8 mouse cellular contexts compared by ENCODE assay signal in the genomic region with DNA sequence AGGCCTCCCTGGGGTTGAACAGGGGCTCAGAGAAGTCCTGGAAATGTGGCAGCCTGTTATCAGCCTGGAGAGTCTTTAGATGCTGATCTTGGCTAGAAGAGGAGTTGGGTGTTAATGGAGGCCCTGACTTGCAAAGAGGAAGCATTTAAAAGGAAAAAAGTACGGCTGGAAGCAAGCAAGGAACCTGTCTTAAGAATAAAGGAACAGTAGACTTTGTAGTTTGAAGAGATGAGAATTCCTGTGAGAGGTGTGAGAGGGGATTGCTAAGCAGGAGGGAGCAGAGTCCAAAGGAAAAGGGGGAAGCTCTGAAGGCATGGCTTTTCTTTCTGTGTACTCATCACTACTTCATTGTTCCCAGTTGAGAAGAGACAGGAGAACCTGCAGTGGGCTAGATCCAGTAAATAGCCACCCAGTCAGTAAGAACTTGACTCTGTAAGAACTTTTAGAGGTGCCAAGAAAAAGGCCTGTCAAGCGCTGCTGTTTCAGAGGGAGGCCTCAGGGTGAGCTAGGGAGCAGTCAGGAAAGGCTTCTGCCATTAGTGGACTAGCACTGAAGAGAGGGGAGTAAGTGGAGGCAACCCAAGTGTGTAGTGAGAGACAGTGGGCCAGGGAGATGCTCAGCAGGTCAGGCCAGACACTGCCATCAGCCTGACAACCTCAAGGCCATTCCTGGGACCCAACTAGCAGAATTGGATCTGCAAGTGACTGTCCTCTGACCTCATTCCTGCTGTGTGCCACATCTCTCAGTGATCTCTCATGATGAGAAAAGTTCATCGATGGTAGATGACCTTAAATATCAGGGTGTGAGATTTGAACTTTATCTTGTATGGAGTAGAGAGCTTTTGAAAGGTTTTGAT. TPM values are rescaled to one million over a fixed set of nuclear protein-coding genes. Genes with fewer than 3 reads are reported as not detected.
DNase-seq lines count a peak whose midpoint lies in the region; ATAC-seq and TF ChIP-seq lines count a peak whose summit lies in the region.

No protein-coding gene starts in this region.

- H3K9me3 ChIP-seq in embryonic facial prominence, embryonic 13.5 days = no peaks in the 10 kb centered on the region
- H3K9me3 ChIP-seq in intestine, embryonic 15.5 days = no peaks in the 10 kb centered on the region
- no peaks in the 10 kb centered on the region for H3K9me3 ChIP-seq in midbrain, embryonic 15.5 days

- no peak for TF ChIP-seq POLR2A in cerebellum, adult 2 months (IDR thresholded peaks at IDR 0.05; ENCODE audit: borderline replicate concordance, insufficient read depth, low read length)

- 39% methylated on average over 3 of the region's 3 CpGs for WGBS in cerebellum, adult 2 months
- 67% methylated on average over 3 of the region's 3 CpGs for WGBS in embryonic facial prominence, embryonic 13.5 days
- WGBS in intestine, embryonic 15.5 days = 55% methylated on average over 3 of the region's 3 CpGs
- WGBS in midbrain, embryonic 15.5 days = 61% methylated on average over 3 of the region's 3 CpGs

- no peak for ATAC-seq in embryonic facial prominence, embryonic 13.5 days (ENCODE audit: insufficient number of reproducible peaks, insufficient read depth, low FRiP score, low TSS enrichment, low read depth)
- no peak for ATAC-seq in intestine, embryonic 15.5 days
- no peak for ATAC-seq in midbrain, embryonic 15.5 days (replicated peaks)
- ATAC-seq in granulocyte monocyte progenitor cell, adult 5-6 weeks (replicated peaks; ENCODE audit: poor library complexity, severe bottlenecking) = no peak

- peak; percentile 22 for DNase-seq in cerebellum, adult 2 months
- DNase-seq in cerebellum, adult 18-20 months = no peak
- peak; percentile 25 for DNase-seq in 416B (ENCODE audit: low read depth)
- no peak for DNase-seq in layer of hippocampus, adult 18-20 months (ENCODE audit: low spot score in 2 of 2)

- no peaks in the 10 kb centered on the region for H3K27me3 ChIP-seq in cerebellum, adult 2 months (ENCODE audit: control insufficient read depth, insufficient read depth, low read length)
- no peaks in the 10 kb centered on the region for H3K27me3 ChIP-seq in embryonic facial prominence, embryonic 13.5 days
- H3K27me3 ChIP-seq in intestine, embryonic 15.5 days (replicated peaks) = no peaks in the 10 kb centered on the region
- H3K27me3 ChIP-seq in midbrain, embryonic 15.5 days (replicated peaks) = no peaks in the 10 kb centered on the region

- H3K9ac ChIP-seq in embryonic facial prominence, embryonic 13.5 days = peak overlapping the region; percentile 98
- H3K9ac ChIP-seq in intestine, embryonic 15.5 days = peak overlapping the region; percentile 99
- H3K9ac ChIP-seq in midbrain, embryonic 15.5 days = peak overlapping the region; percentile 95

- TF ChIP-seq CTCF in cerebellum, adult 2 months (IDR thresholded peaks at IDR 0.05; ENCODE audit: borderline replicate concordance, insufficient read depth, low read depth, low read length) = no peak

- peak overlapping the region; percentile 93 for H3K27ac ChIP-seq in cerebellum, adult 2 months (ENCODE audit: insufficient read depth, low read length)
- peak overlapping the region; percentile 98; the same call in 1 of the 2 replicates for H3K27ac ChIP-seq in embryonic facial prominence, embryonic 13.5 days
- H3K27ac ChIP-seq in intestine, embryonic 15.5 days = peak overlapping the region; percentile 98
- no peak overlapping the region; the same call in 1 of the 2 replicates for H3K27ac ChIP-seq in midbrain, embryonic 15.5 days

- H3K4me1 ChIP-seq in cerebellum, adult 2 months (ENCODE audit: control insufficient read depth, insufficient read depth, low read length) = peaks cover 6% of the 10 kb centered on the region; the same call in 1 of the 2 replicates
- H3K4me1 ChIP-seq in embryonic facial prominence, embryonic 13.5 days = peaks cover 26% of the 10 kb centered on the region
- peaks cover 17% of the 10 kb centered on the region for H3K4me1 ChIP-seq in intestine, embryonic 15.5 days (replicated peaks)
- peaks cover 33% of the 10 kb centered on the region for H3K4me1 ChIP-seq in midbrain, embryonic 15.5 days

- H3K36me3 ChIP-seq in embryonic facial prominence, embryonic 13.5 days = peaks cover 31% of the 10 kb centered on the region
- no peaks in the 10 kb centered on the region; the same call in 1 of the 2 replicates for H3K36me3 ChIP-seq in intestine, embryonic 15.5 days
- H3K36me3 ChIP-seq in midbrain, embryonic 15.5 days (replicated peaks) = peaks cover 16% of the 10 kb centered on the region

- peak overlapping the region; percentile 90 for H3K4me2 ChIP-seq in embryonic facial prominence, embryonic 13.5 days
- H3K4me2 ChIP-seq in intestine, embryonic 15.5 days (replicated peaks) = peak overlapping the region; percentile 87
- peak overlapping the region; percentile 80 for H3K4me2 ChIP-seq in midbrain, embryonic 15.5 days

- H3K4me3 ChIP-seq in cerebellum, adult 2 months (replicated peaks; ENCODE audit: insufficient read depth, low read depth, low read length) = peak overlapping the region; percentile 93
- peak overlapping the region; percentile 87 for H3K4me3 ChIP-seq in embryonic facial prominence, embryonic 13.5 days
- H3K4me3 ChIP-seq in intestine, embryonic 15.5 days (replicated peaks) = peak overlapping the region; percentile 99
- H3K4me3 ChIP-seq in midbrain, embryonic 15.5 days = peak overlapping the region; percentile 88

RNA-seq across cellular contexts. Expression of gene Lrrc41, which starts 2.4 kb away (rescaled TPM):
- 34.6 and 36.6 TPM in 2 replicates for polyA plus RNA-seq in cerebellum, adult 2 months (2012; rRNA removed)
- 78.3 and 80.8 TPM in 2 replicates for polyA plus RNA-seq in embryonic facial prominence, embryonic 13.5 days (2015; fragmentation: Nextera tagmentation; extraction: Ambion mirVana)
- 70.9 and 71.6 TPM in 2 replicates for polyA plus RNA-seq in intestine, embryonic 15.5 days (2015; fragmentation: Nextera tagmentation; extraction: Ambion mirVana)
- polyA plus RNA-seq in midbrain, embryonic 15.5 days (2015; fragmentation: Nextera tagmentation; extraction: Ambion mirVana) = 74.4 and 74.5 TPM in 2 replicates
- 10 to 100 TPM; 46.2 to 50.1 TPM for total RNA-seq in layer of hippocampus, adult 18-20 months (2021)
- total RNA-seq in granulocyte monocyte progenitor cell, adult 5-6 weeks (2014; fragmentation: Nextera tagmentation) = 17.9 and 24.3 TPM in 2 replicates
- total RNA-seq in granulocyte monocyte progenitor cell, adult 5-6 weeks (2017) = 19.2 and 20.7 TPM in 2 replicates

RNA-seq across cellular contexts. Expression of gene Uqcrh, which starts 2.6 kb away (rescaled TPM):
- 830 and 872 TPM in 2 replicates for polyA plus RNA-seq in cerebellum, adult 2 months (2012; rRNA removed)
- 479 and 566 TPM in 2 replicates for polyA plus RNA-seq in embryonic facial prominence, embryonic 13.5 days (2015; fragmentation: Nextera tagmentation; extraction: Ambion mirVana)
- polyA plus RNA-seq in intestine, embryonic 15.5 days (2015; fragmentation: Nextera tagmentation; extraction: Ambion mirVana) = 636 and 732 TPM in 2 replicates
- 406 and 430 TPM in 2 replicates for polyA plus RNA-seq in midbrain, embryonic 15.5 days (2015; fragmentation: Nextera tagmentation; extraction: Ambion mirVana)
- total RNA-seq in layer of hippocampus, adult 18-20 months (2021) = 100 to 1,000 TPM; 395 to 403 TPM
- 723 and 784 TPM in 2 replicates for total RNA-seq in granulocyte monocyte progenitor cell, adult 5-6 weeks (2014; fragmentation: Nextera tagmentation)
- total RNA-seq in granulocyte monocyte progenitor cell, adult 5-6 weeks (2017) = 360 and 561 TPM in 2 replicates

RNA-seq across cellular contexts. Expression of gene Nsun4, which starts 23.8 kb away (rescaled TPM):
- polyA plus RNA-seq in cerebellum, adult 2 months (2012; rRNA removed) = 9.9 and 10.5 TPM in 2 replicates
- polyA plus RNA-seq in embryonic facial prominence, embryonic 13.5 days (2015; fragmentation: Nextera tagmentation; extraction: Ambion mirVana) = 20.6 and 24.4 TPM in 2 replicates
- 30.1 and 31.0 TPM in 2 replicates for polyA plus RNA-seq in intestine, embryonic 15.5 days (2015; fragmentation: Nextera tagmentation; extraction: Ambion mirVana)
- polyA plus RNA-seq in midbrain, embryonic 15.5 days (2015; fragmentation: Nextera tagmentation; extraction: Ambion mirVana) = 12.3 and 13.5 TPM in 2 replicates
- total RNA-seq in layer of hippocampus, adult 18-20 months (2021) = 1 to 10 TPM; 9.6 TPM
- 15.0 and 17.0 TPM in 2 replicates for total RNA-seq in granulocyte monocyte progenitor cell, adult 5-6 weeks (2014; fragmentation: Nextera tagmentation)
- total RNA-seq in granulocyte monocyte progenitor cell, adult 5-6 weeks (2017) = 7.4 and 14.6 TPM in 2 replicates

RNA-seq across cellular contexts. Expression of gene Rad54l, which starts 46.0 kb away (rescaled TPM):
- 2.6 and 3.2 TPM in 2 replicates for polyA plus RNA-seq in cerebellum, adult 2 months (2012; rRNA removed)
- 33.6 and 37.6 TPM in 2 replicates for polyA plus RNA-seq in embryonic facial prominence, embryonic 13.5 days (2015; fragmentation: Nextera tagmentation; extraction: Ambion mirVana)
- polyA plus RNA-seq in intestine, embryonic 15.5 days (2015; fragmentation: Nextera tagmentation; extraction: Ambion mirVana) = 26.7 and 27.1 TPM in 2 replicates
- polyA plus RNA-seq in midbrain, embryonic 15.5 days (2015; fragmentation: Nextera tagmentation; extraction: Ambion mirVana) = 7.9 and 9.3 TPM in 2 replicates
- total RNA-seq in layer of hippocampus, adult 18-20 months (2021) = under 1 TPM; 0.33 to 0.35 TPM
- 37.5 and 43.3 TPM in 2 replicates for total RNA-seq in granulocyte monocyte progenitor cell, adult 5-6 weeks (2014; fragmentation: Nextera tagmentation)
- total RNA-seq in granulocyte monocyte progenitor cell, adult 5-6 weeks (2017) = 27.9 and 34.9 TPM in 2 replicates

RNA-seq across cellular contexts. Expression of gene Pomgnt1, which starts 46.2 kb away (rescaled TPM):
- 71.7 and 76.4 TPM in 2 replicates for polyA plus RNA-seq in cerebellum, adult 2 months (2012; rRNA removed)
- 64.4 and 65.3 TPM in 2 replicates for polyA plus RNA-seq in embryonic facial prominence, embryonic 13.5 days (2015; fragmentation: Nextera tagmentation; extraction: Ambion mirVana)
- polyA plus RNA-seq in intestine, embryonic 15.5 days (2015; fragmentation: Nextera tagmentation; extraction: Ambion mirVana) = 45.8 and 48.0 TPM in 2 replicates
- 70.5 and 72.4 TPM in 2 replicates for polyA plus RNA-seq in midbrain, embryonic 15.5 days (2015; fragmentation: Nextera tagmentation; extraction: Ambion mirVana)
- total RNA-seq in layer of hippocampus, adult 18-20 months (2021) = 10 to 100 TPM; 67.5 to 68.1 TPM
- 13.8 and 18.3 TPM in 2 replicates for total RNA-seq in granulocyte monocyte progenitor cell, adult 5-6 weeks (2014; fragmentation: Nextera tagmentation)
- total RNA-seq in granulocyte monocyte progenitor cell, adult 5-6 weeks (2017) = 17.1 and 17.5 TPM in 2 replicates

Comparison
In these comparisons a context has a peak if more than half of its experiments do, and no peak if none do; other contexts are left out.
1. DNase-seq: peak in cerebellum, adult 2 months (2 of 2) and 416B (single experiment); none in cerebellum, adult 18-20 months (0 of 2) and layer of hippocampus, adult 18-20 months (0 of 2).
2. Peak in every context shown above with its lines, with median percentiles within 50 percentile points of each other: H3K4me3 ChIP-seq, H3K4me2 ChIP-seq and H3K9ac ChIP-seq.